Mouse (Mus musculus) T-cell, adult 2 months (primary cell): ENCODE measurements around the gene Gm10643.

Experiments
- DNase-seq: peaks from one replicate; pipeline ENCODE4 v3.0.0; 2022; ENCODE audit warnings: low spot score

Gm10643 gene

DNA sequence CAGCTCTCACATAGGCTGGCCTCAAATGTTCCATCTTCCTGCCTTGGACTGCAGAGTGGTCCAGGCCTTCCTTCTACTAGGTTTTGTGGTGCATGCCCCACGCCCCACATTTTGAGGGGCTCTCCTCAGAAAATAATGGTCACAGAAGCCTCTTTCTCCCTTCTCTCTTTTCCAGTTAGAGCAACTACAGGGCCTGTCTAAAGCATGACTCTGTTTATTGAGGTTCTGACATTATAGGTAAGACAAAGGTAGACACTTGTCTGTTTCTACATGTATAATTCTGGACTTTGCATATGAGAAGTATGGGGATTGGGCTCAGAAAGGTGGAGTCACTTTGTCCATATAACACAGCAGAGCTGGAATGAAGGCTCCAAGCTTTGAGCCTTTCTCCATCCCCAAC, at the start of gene Gm10643:
Gene Gm10643 (minus strand): TSS at position 101 of the 400 bp plus-strand sequence.
- no peak for DNase-seq

DNA sequence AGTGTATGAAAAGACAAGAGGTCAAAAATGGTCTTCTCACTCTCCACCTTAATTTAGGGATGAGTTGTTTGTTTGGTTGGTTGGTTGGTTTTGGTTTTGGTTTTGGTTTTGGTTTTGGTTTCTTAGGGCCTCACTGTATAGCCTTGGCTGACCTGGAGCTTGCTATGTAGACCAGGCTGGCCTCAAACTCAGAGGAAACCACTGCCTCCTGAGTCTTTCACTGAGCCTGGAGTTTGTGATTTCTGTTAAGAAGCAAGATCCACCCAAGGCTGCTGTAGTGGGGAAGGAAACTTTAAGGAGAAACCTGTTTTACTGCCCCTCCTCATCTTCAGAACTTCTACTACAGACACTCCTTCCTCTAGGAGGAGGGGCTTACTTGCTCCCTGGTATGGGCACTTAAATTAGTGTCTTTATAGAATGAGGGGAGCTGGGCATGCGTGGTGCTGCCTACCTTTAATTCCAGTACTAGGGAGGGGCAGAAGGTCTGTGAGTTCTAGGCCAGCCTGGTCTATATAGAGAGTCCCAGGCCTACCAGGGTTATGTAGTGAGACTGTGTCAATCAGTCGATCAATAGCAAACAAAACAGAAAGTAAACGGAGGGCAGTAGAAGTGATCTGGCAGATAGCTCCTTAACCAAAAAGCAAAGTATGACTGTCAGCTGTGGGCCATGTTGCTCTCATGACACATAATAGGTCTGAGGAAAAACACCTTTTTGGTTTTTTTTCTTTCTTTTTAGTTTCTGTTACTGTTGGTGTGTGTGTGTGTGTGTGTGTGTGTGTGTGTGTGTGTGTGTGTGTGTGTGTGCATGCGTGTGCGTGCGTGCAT, 41.5 kb upstream of the Gm10643 start:
- no peak for DNase-seq

DNA sequence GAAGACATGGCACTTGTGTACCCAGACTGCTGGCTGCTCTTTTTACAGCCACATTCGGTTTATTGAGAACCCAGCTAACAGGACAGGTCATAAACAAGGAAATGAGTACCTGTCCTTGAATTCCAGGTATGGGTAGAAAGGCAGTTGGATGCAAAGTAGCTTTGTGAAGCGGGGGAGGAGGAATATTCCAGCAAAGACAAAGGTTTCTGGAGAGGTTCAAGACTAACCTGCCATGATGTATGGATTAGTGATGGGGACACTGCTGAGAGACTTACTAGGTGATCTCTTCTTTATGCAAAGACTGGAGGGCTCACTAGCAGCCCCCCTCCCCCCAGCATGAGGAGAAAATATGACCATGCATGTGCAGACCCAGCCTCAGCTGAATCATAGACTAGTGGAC, 40.7 kb upstream of the Gm10643 start:
- no peak for DNase-seq

DNA sequence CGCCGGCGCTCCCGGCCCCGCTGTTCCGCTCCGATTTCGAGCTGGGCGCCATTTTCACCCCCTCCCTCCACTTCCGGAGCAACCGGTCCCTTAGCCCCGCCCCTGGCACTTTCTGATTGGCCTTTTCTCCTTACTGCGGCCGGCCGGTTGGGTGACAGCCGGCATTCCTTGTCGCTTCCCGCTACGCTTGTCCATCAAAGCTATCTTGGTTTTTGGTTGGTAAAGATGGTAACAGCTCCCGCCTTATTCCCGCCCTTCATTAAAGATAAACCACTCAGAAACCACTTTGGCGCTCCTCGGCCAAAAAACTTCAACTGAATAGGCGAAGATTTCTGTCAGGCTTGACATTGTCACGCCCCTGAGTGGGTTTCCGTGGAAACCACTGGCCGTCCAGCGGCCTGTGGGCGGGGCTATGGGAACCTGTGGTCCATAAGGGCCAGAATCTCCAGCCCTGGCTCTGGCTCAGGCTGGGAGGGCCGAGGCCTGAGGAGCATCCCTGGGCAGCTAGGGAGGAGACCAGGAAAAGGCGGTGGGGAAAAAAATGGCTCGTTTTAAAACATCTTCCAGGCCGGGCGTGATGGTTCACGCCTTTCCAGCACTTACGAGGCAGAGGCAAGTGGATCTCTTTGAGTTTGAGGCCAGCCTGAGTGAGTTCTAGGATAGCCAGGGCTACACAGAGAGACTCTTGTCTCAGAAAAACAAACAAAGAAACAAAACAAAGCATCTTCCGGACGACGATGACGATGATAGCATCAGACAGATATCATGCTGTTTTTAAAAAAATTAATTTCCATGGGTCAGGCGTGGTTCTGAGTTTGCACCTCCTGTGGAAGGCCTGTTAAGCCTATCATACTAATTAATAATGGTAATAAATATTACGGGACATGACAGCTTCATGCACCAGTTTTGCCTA, 40.0 kb upstream of the Gm10643 start, which contains the start of gene Dcaf15:
Gene Dcaf15 (minus strand): TSS at position 72 of the 913 bp plus-strand sequence.
- DNase-seq, result peak; percentile 98

DNA sequence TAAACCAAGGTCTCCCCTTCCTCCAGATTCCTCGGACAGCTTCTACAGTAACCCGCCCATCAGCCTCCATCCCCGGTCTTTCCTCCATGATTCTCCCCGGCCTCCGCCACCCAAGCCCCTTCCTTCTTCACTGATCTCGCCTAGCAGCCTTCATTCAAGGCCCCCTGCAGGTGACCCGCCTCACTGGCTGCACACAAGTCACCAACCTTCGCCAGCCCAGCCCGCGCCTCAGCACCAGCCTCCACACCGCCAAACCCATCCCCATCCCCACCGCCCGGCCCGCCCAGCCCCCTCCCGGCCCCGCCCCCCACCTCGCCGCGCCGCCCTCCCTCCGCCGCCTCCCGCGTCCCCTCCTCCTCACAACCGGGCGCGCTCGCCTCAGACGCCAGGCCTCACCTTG, 39.3 kb upstream of the Gm10643 start:
- peak; percentile 78 for DNase-seq

DNA sequence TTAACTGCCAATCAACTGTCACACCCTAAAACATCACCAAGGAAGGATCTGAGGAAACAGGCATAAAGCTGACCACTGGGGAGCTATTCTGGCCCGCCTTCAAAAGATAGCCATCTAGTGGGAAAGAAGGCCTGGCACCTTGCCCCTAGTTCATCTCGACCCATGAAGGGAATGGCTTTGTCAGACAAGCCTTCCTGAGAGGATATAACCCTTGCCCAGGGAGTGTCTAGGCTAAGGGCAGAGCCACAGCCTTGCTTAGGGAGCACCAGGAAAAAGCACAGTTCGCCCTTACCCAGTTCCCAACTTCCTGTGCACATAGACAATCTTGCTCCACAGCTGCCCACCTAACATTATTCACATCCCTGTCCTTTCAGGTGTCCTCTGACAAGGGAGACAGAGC, 38.7 kb upstream of the Gm10643 start:
- no peak for DNase-seq

DNA sequence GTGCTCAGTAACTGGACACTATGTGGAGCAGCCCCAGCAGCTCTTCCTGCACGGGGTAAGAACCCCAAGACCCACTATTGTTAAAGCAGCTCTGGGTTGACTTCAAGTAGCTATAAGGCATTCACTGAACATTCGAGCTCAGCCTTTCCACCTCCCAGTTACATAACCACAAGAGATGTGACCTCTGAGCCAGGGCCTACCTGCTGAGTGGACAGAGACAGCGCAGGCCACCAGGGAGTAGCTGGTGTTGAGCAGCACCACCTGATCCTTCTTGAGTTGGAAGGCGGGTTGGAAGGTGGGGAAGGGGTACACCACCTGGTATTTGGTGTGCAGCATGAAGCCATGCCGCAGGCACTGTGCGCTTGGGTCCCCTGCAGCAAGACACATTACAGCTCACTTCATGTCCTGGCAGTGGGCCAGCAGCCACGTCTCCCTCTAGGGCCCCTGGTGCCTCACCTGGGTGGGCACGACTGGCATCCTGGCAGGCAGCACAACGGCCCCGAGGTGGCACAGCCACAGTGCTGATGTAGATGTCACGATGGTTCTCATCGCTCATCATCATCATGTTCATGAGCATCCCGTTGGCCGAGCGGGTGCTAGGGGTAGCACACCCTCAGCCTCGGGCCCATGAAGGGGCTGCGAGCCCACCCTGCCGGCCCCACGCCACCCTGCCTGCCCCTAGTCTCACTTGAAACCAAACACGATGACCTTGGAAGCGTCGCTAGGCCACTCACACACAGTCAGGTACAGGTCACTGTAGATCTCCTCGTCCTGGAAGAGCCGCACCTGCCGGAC, 36.7 kb upstream of the Gm10643 start:
- no peak for DNase-seq

DNA sequence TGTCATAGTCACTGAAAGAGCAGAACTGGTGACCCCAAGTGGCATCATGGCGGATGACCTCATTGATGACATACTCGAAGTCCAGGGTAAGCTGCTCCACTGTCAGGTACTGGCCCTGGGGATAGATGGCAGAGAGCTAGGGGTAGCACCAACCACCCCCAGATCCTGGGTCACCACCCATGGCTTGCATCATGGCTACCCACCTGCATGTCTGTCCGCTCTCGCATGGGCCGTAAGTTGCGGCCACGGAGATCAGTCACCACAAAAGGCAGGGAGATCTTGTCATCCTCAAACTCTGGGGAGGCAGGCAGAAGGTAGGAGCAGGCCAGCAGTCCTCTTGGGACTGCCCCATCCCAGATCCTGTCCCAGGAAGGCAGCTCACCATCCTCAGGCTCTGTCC, 33.4 kb upstream of the Gm10643 start:
- DNase-seq, result no peak

DNA sequence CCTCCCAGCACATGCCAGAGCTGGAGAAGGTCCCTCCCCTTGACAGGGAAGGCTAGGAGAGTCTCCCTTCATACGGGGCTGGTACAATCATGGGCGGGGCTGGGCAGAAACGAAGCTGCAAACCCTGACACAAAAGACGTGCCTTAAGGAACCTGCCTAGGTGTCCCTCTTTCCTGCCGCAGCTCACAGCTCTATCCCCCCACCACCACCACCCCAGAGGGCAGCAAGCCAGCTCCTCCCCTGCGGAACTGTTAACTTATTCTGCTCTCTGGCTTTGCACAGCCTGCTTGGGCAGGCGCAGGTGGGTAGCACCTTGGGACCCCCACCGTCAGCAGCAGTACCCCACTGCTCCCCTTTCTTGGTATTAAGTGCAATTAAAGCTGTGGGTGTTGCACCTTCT, 31.1 kb upstream of the Gm10643 start:
- DNase-seq, result no peak

DNA sequence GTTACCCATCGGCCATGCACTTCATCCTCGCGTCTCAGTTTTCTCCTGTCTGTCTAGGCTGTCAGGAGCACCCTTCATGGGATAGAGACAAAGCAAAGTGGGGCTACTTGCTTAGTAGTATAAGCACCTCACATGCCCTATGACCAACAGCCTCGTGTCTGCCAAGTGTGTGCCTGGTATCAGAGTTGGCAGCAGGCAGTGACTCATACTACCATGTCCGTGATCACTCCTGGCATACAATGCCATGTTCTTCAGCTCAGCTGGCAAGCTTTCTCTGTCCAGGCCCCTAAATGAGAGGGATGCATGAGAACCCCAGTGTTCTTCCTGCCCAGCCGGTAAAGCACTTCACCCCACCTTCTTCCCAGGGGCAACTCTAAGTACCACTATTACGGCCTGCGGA, 25.6 kb upstream of the Gm10643 start:
- no peak for DNase-seq

DNA sequence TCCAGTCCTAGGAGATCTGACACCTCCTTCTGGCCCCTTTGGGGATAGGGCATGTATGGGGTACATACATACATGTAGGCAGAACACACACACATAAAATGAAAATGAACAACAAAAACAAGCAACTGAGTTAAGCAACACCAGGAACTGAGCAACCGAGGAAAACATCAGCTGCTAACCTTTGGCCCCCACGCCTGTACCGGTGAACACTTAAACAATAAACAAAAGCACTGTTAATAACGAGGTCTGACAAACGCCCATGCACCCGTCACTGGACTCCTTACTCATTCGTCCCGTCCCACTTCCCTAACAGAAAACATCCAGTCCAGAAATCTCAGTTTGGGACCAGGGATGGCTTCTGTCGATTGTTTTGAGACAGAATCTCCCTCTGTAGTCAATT, 24.3 kb upstream of the Gm10643 start:
- DNase-seq, result no peak

DNA sequence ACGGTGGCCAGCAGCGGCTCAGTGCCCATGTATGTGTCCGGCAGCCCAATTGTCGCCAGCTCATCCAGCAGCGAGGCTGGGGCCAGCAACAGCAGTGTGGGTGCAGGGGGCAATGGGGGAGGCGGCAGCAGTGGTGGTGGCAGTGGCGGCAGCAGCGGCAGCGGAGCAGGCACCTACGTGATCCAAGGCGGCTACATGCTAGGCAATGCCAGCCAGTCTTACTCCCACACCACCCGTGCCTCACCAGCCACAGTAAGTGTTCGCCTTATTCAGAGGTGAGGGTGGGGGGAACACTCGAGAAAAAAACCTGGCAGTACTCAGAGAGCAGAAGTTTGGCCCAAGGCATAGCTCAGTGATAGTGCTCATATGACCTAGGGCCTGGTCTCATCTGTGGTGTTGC, 22.9 kb upstream of the Gm10643 start:
- no peak for DNase-seq

DNA sequence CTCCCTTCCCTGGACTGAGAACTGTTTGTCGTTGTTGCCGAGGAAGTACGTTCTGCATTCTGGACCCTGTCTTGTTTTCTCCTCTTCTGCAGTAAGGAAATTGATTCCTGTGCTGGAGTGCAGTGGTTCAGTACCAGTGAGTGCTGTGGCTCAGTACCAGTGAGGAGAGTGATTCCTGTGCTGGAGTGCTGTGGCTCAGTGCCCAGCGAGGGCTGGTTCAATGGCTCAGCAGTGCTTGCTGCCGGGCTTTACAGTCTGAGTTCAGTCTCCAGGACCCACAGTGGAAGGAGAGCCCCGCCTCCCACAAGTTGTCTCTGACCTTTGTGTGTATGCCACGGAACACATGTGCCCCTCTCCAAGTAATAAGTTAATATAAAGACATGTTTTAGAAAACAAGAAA, 22.2 kb upstream of the Gm10643 start:
- DNase-seq, result no peak

DNA sequence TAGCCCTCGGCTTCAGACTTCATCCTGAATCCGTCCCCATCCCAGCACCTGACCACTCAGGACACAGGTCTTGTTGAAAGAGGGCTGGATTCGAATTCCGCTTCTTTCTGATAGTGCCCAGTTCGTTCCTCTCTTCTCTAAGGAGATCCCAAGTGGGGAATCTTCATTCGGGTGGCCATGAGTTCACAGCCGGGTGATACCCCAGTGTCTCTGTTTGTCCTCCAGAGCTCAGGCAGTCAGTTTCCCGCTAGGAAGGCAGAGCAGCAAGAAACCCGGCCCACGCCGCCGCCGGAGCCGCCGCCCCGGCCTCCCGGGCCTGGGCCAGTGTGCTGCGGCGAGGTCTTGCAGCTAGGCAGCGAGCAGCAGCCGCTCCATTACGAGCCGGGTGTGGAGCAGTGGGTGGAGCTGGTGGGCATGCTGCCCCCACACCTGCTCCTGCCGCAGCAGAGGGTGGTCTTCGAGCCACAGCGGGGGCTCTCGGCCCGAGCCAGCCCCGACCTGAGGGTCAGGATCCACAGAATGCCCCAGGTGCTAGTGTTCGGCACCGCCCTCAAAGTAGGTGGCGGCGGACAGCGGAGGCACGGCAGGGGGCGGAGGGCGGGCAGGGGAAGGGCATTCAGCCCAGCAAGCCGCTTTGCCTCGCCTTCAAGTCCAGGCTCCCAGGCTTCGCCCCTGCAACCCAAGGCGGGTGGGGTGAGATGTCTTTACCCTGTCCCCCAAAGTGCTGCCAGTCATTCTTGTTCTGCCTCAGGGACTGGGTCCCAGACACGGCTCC, 19.6 kb upstream of the Gm10643 start:
- no peak for DNase-seq

DNA sequence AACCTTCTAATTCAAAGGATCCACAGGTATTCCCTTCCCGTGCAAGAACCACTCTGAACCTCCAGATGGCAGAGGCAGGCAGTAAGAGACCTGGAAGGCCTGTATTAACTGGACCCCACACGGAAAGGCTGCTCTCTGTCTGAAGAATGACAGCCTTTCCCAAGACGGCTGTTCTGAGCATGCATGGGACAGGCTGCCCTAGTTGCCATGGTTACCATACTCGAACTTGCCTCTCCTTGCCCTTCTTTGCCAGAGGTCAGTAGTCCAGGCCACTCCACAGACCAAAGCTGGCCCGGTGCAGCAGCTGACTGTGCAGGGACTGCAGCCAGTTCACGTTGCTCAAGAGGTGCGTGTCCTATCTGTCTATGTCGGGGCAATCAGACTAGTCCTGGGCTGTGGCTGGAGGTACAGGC, 18.9 kb upstream of the Gm10643 start:
- DNase-seq, result no peak

DNA sequence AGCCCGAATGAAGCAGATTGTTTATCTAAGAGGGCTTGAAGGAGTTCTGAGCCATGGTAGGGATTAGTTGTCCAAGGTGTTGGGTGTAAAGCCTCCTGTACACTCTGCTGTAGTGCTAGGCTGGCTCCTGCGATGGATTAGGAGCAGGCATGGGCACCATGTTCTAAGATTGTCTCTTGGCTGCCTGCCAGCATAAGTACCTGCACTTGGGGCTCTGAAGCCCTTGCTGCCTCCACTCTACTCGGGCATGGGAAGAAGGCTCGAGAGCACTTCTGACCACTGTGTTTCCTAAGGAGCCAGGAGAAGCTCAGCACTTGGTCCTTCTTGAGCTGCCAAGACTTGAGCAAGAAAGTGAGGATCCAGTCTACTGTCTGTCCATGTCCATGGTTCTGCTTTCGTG, 14.3 kb upstream of the Gm10643 start:
- DNase-seq, result no peak

DNA sequence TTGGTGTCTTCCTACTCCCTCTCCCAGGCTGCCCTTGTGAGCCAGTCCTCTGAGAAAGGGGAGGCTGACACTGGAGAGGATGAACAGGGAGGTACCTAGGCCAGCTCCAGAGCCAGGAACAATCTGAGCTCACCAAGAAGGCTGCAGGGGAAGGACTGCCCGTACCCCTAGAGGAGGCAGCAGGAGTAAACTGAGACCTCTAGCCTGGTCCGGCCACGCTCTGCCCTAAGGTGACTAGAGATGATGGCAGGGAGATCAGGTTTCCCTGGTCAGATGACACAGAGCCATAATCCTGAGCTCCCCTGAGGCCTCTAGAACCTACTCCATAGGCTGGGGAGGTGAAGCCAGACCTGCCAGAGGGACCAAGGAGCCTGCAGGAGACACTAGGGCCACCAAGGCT, 11.9 kb upstream of the Gm10643 start:
- no peak for DNase-seq

DNA sequence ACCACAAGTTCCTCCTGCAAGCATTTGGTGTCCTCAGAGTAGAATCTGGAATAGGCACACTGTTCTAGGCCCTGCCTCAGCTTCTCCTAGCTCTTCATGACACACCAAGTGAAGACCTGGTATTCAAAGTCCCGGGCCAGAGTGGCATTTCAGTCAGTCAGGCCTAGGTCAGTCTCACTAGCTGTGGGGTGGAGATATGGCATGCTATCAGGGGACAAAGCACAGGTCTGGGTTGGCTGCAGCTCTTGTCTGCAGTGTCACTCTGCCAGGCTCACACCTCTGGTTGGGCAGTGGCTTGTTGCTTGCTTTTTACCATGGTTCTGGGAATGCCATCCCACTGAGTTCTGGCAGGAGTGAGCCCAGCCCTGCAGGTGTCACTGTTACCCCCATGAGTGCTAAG, 11.5 kb upstream of the Gm10643 start:
- no peak for DNase-seq

DNA sequence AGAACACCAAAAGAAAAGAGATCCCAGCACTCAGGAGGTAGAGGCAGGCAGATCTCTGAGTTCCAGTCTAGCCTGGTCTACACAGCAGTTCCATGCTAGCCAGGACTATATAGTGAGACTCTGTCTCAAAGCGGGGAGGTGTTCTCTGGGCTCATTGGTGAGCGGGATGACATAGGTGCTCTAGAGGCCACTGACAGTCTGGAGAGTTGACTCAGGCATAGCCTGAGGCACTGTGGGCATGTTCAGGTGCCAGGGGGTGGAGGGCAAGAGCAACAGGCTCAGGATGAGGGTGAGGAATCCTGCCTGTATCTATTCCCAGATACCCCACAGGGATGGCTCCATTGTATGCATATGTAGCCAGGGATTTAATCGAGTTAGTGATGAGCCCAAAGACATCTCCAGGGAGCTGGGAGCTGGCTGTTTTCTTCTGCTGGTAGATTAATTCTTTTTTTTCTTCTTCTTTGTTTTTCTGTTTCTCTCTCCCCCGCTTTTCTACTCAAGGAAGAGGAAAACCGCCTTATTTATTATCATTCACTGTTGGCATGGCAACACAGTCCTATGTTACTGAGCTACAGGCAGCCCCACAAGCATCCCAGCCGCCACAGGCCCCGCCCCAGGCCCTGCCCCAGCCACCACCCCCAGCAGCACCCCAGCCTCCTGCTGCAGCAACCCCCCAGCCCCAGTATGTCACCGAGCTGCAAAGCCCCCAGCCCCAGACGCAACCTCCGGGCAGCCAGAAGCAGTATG, 8.5 kb upstream of the Gm10643 start:
- DNase-seq, result peak; percentile 73

DNA sequence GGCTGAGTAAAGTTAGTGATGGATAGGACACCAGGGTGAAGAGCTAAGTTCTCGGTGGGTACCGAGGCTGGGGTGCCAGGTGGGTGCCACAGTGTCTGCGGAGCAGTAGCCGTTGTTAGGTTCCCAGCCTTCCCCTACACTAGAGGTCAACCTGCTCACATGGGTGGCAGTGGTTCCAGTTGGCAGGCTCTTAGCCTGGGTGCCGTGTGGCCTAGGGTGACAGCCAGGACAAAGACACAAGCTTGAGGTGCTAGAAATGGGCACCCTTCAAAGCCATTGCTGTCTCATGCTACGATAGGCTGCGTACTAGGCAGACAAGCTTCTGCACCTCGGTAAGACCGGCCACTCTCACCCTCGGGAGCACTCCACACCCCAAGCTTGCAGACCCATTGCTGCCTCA, 7.4 kb upstream of the Gm10643 start:
- DNase-seq, result no peak

DNA sequence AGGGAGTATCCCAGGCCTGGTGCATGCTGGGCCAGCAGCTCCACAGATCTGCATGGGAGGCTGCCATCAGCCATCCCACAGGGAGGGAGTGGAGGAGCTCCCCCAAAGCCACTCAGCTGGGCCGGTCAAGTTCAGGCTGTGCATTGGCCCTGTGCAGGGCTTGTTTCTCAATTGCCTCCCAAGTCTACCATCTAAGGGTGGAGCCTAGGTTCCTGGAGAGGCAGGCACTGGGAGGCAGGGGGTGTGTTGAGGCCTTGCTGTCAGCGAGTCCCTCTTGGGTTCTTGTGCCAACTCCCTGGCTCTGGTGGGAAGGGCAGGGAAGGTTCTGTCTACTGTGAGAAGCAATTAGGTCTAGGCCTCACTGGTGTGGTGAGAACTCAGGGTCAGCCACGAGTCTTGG, 7.0 kb upstream of the Gm10643 start:
- DNase-seq, result no peak
